Mouse (Mus musculus) T-helper 1 cell (primary cell): Measurements from ENCODE around the gene Ncor2.

Experiments used
- in situ Hi-C: fragments of 300-600 bp; cut with MboI, MseI; formaldehyde crosslinking; loops from one replicate; pipeline ENCODE4 v1.15.1; 2025; ENCODE audit warnings: high pct_unique_total_duplicates

The Ncor2 gene

DNA sequence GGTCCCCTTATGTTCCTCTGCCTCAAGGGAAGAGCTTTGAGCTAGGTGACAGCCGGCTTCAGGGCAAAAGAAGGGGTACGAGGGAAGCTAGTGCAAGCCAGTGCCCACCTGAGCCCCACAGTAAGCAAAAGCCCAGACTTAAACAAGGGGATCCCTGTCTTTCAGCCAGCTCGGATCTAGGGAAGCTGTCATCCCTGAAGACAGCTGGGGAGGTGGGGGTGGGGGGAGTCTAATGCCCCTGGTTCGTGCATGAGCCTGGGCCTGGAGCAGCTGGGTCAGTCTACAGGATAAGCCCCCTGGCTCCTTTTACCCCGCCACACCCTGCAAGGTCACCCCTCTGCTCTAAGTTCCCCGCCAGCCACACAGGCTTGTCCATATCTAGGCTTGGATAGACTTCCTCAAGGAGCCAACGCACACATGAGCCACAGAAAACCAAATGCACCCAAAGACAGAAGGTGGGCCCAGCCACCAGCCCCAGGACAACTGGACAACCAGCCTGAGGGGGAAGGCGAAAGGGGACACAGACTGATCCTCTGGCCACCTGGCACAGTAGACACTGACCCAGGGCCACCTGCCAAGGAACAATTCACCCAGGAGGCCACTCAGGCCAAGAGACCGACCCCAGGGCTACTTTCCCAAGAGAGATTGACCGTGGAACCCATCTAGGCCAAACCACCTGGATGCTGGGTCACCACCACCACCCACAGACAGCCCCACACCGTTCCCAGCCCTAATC lies 8.7 kb downstream of the Ncor2 start:
- in situ Hi-C loops = no loop called here

DNA sequence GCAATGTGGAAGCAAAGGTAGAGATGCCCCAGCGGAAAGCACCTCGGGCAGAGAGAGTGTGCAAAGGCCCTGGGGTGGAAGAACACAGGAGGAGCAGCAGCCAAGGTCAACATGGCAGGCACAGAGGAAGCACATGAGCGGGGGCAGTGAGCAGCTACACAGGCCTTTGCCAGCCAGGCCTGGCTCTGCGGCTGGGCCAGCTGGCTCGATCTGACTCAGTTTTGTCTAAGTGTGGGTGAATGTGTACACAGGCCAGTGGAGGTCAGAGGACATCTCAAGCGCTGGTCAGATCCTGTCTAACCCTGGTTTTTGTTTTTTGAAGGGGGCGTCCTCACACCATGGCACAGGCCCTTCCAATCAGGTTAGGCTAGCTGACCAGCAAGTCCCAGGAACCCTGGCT lies 10.9 kb downstream of the Ncor2 start:
- in situ Hi-C loops = no loop called here

GRCm38 (mm10) chr5:125167524-125167923 lies 11.5 kb downstream of the Ncor2 start:
- in situ Hi-C loops = no loop called here

GRCm38 (mm10) chr5:125165993-125166392 lies 13.0 kb downstream of the Ncor2 start:
- in situ Hi-C loops = no loop called here

- in situ Hi-C loops = no loop called here
Observed at GRCm38 (mm10) chr5:125164465-125165167, 14.4 kb downstream of the Ncor2 start.

GRCm38 (mm10) chr5:125163441-125164050 lies 15.5 kb downstream of the Ncor2 start:
- in situ Hi-C loops = no loop called here

DNA sequence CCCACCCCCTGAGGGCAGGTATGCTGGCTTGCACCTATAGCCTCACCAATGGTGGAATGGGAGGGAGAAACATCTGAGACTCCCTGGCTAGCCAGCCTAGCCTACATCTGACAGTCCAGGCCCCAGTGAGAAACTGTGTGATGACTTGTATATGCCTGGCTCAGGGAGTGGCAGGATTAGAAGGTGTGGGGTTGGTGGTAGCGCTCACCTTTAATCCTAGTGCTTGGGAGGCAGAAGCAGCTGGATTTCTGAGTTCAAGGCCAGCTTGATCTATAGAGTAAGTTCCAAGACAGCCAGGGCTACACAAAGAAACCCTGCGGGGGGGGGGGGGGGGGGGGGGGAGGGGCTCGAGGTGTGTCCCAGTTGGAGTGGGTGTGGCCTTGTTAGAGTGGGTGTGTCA lies 16.6 kb downstream of the Ncor2 start:
- in situ Hi-C loops = no loop called here

GRCm38 (mm10) chr5:125159804-125160405 lies 19.1 kb downstream of the Ncor2 start:
- in situ Hi-C loops = no loop called here

DNA sequence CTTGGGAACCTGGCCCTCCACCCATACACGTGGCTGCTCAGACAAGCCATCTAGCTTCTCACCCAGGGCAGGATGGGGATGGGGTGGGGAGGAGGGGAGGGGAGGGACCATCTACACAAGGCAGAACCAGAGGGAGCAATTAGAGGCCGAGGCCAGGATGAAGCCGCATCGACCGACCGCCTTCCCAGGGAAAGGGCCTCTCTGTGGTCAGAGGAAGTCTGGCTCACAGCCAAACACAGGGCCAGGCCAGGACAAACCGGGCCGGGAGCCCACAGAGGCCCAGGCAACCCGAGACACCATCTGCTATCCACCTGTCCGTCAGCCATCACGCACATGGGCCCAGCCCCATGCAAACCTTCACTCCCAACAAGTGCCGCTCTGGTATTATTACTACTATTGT lies 19.7 kb downstream of the Ncor2 start:
- in situ Hi-C loops = no loop called here

GRCm38 (mm10) chr5:125158232-125158961 lies 20.6 kb downstream of the Ncor2 start:
- in situ Hi-C loops = no loop called here

DNA sequence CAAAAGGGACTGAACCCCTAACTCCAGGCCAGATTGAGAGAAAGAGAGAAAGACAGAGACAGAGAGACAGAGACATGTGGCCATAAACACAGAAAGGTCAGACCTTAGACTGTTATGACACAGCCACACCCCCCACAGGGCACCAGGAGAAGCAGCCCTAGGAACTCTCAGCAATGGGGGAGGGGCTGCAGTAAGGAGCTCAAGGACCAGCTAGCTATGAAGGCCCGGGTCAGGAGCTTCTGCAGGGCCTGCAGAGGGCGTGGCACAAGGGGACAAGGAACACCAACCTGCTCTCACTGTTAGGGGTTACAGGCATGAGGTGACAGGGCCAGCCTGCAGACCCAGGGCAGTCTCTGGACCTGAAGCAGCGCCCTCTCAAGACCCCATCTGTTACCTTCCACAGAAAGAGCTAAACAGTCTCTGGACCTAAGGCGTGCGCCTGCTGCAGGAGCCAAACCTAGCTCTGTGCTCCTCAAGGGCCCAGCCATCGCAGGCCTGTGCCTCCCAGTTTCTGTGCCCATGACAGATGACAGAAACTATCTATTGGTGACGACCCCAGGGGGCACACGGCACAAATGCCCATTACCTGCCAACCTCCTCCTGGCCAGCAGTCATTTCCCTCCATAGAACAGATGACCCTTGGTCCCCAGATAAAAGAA lies 21.5 kb downstream of the Ncor2 start:
- in situ Hi-C loops = no loop called here

GRCm38 (mm10) chr5:125156418-125157205 lies 22.4 kb downstream of the Ncor2 start:
- in situ Hi-C loops = no loop called here

DNA sequence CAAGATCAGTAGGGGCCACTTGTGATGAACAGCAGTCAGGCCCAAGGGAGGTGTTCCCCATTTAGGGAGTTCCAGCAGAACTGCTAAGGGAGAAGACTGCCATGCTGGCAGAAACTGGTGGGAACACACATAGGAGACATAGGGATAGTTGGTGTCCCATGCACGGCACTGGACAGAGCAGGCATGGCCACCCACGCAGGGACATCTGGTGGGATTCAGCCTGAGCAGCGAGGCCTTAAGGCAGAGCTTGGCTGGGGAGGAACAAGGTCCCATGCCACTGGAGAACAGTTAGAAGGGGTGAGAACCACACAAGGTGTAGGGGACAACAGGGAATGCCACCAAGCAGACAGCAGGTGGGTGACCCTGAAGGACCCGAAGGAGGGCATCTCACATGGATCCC lies 23.6 kb downstream of the Ncor2 start:
- in situ Hi-C loops = no loop called here

- in situ Hi-C loops = no loop called here
Observed at GRCm38 (mm10) chr5:125154989-125155388, 24.0 kb downstream of the Ncor2 start.

DNA sequence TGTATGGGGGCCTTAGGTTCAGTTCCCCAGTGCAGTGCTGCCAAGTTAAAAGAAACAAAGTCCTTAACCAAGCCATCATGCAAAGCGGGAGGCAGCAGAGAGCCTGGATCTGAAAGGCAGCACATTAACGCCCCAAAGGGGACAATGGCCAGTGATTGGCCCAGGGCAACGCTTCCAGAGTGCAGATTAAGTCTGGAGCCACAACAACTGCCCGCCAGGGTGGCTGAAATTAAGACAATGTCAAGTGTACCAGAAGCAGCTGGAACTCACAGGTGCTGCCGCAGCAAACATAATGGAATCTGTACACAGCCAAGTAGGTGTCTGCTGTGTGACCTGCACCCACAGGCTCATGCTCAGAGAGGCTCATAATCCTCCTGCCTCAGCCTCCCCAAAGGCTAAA lies 24.8 kb downstream of the Ncor2 start:
- in situ Hi-C loops = no loop called here

DNA sequence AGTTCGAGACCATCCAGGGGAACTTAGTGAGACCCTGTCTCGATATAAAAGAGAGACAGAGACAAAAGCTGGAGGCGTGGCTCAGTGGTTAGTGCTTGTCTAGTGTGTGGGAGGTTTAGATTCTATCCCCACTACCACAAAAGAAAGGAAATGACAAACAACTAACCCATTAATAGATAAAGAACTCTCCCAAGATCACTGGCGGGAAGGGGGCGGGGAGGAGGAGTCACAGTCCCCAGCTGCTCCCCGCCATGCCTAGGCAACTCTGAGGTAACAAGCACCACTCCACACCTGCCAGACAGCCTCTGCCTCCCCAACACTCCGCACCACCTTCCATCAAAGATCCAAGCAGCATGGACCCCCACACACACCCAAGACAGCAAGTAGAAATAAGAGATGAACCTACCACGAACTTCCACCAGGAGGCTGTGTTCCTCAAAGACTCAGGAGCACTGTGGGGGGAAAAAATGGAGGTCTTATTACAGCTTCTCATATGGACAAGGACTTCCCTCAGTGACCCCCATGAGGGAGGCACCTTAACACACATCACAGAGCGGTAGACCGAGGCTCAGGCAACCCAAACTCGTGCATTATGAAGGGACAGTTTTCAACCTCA lies 25.7 kb downstream of the Ncor2 start:
- in situ Hi-C loops = no loop called here

- in situ Hi-C loops = no loop called here
Observed at GRCm38 (mm10) chr5:125151872-125152534, 27.0 kb downstream of the Ncor2 start.

- in situ Hi-C loops = no loop called here
Observed at GRCm38 (mm10) chr5:125150951-125151564, 28.0 kb downstream of the Ncor2 start.

- in situ Hi-C loops = loop anchor here (25.0 kb wide), 2 partner anchors 512 to 1788 kb away; partner anchors contain the start of gene Atp6v0a2
Observed at GRCm38 (mm10) chr5:125149142-125149541, 29.9 kb downstream of the Ncor2 start.
